Mouse (Mus musculus) retina, postnatal 1 day (tissue): ENCODE data around the gene Wnt1.

Experiments
- DNase-seq: peaks from one replicate; pipeline ENCODE4 v3.0.0-alpha.2; 2012

Gene Wnt1

DNA sequence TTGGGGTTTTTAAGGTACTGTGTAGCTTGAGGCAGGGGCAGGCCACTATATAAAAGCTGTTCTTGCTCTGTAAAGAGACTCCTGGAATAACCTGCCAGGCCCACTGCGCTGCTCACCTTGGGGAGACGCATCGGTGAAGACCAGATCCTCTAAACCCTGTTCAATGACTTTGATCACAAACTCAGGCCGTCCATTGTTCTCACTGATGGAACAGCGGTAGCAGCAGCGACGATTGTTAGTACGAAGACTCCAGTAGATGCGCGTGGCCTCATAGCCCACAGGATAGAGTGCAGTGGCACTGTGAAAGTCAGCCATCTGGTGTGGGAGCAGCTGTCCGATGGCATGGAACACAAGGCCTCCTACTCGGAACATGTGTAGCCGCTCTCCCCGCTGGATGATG is 49.5 kb downstream of the Wnt1 start:
- no peak for DNase-seq

DNA sequence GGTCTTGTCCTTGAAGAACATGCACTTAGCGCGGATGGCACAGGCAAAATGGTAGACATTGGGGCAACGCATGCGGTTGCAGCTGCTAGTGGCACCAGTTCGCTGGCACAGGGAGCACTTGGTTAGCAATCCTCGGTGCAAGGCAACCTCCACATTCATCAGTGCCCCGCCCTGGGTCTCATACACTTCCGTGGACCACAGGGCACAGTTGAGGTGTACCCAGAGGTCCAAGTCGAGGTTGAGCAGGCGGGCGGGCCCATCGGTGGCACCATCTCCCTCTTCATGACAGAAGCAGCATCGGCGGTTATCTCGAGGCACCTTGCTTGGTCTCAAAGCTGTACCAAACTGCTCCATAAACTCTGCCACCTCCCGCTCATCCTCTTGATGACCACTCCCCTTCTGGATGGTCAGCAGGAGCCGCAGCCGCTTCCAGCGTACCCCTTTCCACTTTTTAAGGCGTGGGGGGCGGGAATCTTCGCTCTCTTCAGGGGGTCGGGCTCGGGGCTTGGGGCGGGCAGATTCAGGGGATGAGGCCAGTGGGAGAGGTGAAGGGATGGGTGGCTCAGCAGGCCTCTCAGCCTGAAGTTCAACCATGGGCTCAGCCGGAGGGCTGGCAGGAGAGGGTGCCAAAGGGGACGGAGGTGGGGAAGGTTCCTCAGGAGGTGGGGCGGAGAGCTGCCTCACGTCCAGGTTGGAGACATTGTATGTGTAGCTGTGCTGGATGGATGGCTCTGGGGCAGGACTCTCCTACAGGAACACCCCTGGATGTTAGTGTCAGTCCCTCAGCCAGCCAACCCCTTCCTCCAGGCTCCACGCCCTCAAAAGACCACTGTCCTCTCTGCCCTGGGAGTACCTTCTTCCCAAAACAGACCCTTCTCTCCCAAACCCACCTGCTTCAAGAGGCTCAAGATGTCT is 50.3 kb downstream of the Wnt1 start:
- no peak for DNase-seq
